Mouse (Mus musculus): Measurements from ENCODE around the gene Fam3b.
A peak's percentile ranks its signal among the peaks of the same experiment; 100 is the strongest.

The Fam3b gene

DNA sequence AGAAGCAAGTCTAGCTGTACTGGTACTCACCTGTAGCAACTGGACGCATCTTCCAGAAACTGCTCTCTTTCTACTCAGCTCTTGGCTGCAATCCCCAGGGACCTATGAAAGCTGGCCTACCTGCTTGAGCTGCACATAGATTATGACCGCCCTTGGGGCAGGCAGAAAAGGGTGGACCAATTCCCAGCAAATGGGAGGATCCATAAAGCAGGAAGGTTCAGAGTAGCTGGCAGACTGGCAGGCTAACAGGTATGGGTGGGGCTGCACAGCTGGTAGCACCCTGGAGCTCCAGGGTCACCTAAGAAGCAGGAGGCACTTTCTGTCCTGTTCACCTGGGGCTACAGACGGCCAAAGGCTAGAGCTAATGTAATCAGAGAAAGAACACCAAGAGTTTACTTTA, 9.8 kb downstream of the Fam3b start:
- no peak for TF ChIP-seq GATA4 (IDR thresholded peaks at IDR 0.05; ENCODE audit: insufficient replicate concordance, low read length)

DNA sequence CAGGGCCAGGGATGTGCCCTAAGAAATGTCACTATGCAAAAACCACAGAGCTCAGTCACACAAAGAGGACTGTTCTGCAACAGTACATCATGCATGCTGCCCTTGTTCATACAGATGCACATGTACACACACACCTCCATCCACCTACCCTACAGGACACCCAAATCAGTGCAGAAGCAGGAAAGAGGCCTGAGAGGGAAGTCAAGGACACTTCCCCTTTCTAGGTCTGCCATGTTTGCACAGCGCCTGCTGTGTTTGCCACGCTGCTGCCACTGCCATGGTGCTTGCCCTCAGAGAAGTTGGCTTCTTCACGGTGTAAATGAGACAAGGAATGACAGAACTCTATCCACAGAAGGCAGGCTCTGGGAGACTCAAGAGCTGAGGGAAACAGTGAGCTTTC, 10.8 kb downstream of the Fam3b start:
- TF ChIP-seq GATA4 (IDR thresholded peaks at IDR 0.05; ENCODE audit: insufficient replicate concordance, low read length) = no peak

DNA sequence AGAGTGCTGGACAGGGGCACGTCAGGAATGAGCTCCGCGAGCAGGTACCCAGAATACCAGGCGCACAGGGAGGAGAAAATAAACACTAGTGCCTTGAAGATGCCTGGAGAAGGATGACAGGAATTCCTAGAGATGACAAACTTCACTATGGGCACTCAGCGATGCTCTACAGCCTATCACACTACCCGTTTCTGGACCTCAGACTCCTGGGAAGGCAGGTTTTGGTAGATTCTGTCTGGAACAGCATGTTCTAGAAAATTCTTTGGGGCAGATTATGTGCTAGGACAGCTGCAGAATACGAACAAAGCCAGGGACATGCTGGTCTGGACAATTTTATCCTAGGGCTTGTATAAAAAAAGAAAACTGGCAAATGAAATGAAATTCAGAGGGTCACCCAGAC, 13.7 kb downstream of the Fam3b start:
- no peak for TF ChIP-seq GATA4 (IDR thresholded peaks at IDR 0.05; ENCODE audit: insufficient replicate concordance, low read length)

DNA sequence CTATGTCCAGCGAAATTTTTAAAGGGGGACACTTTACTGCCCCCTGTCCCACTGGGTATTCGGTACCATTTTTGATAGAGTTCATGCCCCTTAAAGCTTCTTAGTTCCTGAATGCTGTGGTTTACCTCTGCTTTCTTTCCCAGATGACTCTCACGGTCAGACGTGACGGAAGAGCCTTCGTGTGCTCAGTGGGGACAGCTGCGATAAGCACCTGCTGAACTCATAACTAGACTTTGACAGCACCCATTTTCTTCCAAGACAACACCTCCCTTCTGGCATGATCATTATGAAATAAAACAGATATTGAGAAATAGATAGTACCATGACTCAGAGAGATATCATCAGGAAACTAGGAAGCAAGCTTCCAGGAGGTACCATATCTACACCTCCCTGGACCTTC, 15.2 kb downstream of the Fam3b start:
- TF ChIP-seq GATA4 (IDR thresholded peaks at IDR 0.05; ENCODE audit: insufficient replicate concordance, low read length) = no peak

DNA sequence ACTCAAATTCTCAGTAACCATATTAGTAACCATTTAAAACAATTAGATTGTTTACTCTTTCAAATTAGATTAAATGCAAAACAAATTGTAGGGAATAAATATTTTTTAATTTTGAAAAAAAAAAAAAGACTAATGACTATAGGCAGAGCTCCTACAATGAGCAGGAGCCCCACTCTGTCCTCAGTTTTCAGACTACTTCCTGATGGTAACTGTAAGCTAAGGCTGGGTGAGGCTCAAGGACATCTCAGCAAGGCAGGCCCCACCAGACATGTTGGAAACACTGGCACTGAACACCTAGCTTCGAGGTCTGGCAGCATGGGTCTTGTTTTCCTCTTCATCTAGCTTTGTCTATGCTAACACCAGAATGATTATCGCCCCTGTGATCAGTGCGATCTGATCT, 16.5 kb downstream of the Fam3b start:
- no peak for TF ChIP-seq GATA4 (IDR thresholded peaks at IDR 0.05; ENCODE audit: insufficient replicate concordance, low read length)

DNA sequence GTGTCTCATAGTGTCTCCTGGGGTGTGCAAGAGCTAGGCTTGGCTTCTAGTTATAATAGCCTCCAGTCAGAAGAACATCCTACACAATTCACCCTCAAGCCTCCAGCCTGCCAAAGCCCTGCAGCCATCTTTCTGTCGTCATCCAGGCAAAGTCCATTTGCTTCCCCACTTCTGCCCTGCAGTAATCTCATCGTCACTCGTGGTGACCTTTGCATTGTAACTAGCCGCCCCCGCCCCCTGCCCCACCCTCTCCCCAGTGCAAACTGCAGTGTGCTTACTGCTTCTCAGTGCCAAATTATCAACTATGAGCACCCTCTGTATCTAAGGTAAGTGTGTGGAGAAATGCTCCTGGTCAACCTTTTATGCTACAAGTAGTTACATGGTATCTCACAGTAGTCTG, 16.9 kb downstream of the Fam3b start:
- no peak for TF ChIP-seq GATA4 (IDR thresholded peaks at IDR 0.05; ENCODE audit: insufficient replicate concordance, low read length)

DNA sequence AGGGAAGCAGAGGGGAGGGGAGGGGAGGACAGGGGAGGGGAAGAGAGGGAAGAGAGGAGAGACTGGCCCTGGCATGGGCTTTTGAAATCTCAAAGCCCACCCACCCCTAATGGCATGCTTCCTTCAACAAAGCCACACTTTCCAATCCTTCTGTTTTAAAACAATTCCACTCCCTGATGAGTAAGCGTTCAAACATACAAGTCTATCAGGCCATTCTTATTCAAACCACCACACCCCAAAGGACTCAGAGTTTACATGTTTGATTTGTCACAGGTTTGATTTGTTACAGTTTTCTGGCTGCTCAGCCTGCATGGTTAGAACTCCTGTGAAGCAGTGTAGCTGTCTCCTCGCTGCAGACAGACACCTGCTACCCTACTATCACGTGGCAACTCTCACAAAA, 18.6 kb downstream of the Fam3b start:
- TF ChIP-seq GATA4 (IDR thresholded peaks at IDR 0.05; ENCODE audit: insufficient replicate concordance, low read length) = no peak

DNA sequence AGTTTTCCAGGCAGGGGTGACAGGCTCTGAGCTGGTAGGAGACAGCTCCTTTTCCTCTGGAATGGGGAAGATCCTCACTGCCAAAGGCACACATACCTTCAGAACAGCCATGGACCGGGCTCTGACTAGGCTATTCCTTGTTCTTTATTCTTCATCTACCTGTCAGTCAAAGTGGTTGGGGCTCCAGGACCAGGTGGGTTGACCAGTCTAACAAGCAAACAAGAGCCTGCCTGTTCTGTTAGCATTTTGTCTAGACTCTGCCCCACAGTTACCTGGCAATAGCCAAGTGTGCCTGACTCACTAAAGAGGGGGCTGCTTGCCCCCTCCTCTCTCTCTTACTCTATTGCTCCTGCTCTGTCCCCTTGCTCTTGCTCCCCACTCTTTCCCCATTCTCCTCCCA, 22.2 kb downstream of the Fam3b start:
- TF ChIP-seq GATA4 (IDR thresholded peaks at IDR 0.05; ENCODE audit: insufficient replicate concordance, low read length) = no peak

DNA sequence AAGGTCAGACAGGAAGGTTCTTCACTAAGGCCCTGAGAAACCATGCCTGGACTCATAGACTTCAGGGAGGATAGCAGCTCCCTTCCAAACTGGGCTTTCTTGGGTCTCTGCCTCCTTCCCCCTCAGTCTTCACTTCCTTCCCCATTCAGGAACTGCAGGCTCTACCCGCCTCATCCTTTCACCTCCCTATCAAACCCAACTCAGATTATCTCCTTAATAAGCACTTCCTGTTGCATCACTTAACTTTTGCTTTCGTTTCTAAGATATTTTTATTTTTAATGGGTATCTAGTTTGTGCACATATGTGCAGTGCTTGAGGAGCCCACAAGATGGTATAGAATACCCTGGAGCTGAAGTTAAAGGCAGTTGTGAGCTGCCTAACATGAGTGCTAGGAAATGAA, 36.0 kb downstream of the Fam3b start:
- peak; percentile 23; the same call in 1 of the 2 replicates for TF ChIP-seq GATA4 (IDR thresholded peaks at IDR 0.05; ENCODE audit: insufficient replicate concordance, low read length)

DNA sequence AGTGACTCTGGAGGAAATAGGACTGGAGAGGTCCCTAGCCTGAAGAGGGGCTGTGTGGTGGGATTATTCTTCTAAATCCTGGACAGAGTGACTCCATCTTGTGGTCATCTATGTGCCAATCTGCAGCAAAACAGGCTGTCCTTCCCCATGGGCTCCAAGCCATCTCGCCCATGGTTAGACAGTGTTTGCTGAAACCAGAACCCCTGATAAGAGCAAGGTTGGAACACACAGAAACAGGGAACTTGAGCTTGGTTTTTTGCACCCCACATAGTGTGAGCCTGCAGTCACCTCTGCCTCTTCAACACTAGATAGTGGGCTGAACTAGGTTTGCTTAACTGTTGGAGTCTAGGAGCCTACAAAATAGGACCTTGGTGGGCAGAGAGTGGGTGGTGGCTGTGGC, 38.1 kb downstream of the Fam3b start:
- no peak for TF ChIP-seq GATA4 (IDR thresholded peaks at IDR 0.05; ENCODE audit: insufficient replicate concordance, low read length)

DNA sequence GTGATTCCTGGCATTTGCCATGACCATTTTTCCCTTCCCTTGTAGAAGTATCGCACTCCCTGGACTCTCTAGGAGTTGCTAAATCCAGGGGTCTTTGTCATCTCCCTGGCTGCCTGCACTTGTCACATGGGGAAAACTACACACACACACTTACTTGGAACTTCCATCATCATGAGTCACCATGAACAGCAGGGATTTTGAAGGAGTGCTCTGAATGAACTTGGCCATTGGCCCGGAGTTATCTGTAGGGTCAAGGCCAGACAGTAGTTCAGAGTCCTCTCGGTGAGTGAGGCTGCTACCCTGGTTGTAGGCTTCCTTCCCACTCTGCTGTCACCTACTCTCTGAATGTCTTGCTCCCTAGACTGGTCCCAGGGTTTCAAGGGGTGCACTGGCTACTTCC, 39.0 kb downstream of the Fam3b start:
- peak; percentile 91; the same call in 1 of the 2 replicates for TF ChIP-seq GATA4 (IDR thresholded peaks at IDR 0.05; ENCODE audit: insufficient replicate concordance, low read length)

DNA sequence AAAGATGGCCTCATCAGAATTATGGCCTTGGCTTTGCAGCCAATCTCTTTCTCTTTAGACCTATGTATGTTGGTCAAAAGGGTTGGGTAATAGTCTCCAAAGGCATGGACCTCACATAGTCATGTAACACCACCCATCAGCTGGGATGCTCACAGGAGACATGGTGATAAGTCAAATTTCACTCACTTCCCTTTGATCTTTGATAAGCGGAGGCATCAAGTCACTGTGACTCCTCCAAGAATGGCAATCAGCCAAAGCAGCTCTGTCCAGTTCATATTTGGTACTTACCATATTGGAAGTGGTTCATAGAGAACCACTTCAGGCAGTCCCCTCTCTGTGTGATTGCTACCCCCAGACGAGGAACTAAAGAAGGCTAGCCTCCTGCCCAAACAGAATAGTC, 39.9 kb downstream of the Fam3b start:
- no peak for TF ChIP-seq GATA4 (IDR thresholded peaks at IDR 0.05; ENCODE audit: insufficient replicate concordance, low read length)

DNA sequence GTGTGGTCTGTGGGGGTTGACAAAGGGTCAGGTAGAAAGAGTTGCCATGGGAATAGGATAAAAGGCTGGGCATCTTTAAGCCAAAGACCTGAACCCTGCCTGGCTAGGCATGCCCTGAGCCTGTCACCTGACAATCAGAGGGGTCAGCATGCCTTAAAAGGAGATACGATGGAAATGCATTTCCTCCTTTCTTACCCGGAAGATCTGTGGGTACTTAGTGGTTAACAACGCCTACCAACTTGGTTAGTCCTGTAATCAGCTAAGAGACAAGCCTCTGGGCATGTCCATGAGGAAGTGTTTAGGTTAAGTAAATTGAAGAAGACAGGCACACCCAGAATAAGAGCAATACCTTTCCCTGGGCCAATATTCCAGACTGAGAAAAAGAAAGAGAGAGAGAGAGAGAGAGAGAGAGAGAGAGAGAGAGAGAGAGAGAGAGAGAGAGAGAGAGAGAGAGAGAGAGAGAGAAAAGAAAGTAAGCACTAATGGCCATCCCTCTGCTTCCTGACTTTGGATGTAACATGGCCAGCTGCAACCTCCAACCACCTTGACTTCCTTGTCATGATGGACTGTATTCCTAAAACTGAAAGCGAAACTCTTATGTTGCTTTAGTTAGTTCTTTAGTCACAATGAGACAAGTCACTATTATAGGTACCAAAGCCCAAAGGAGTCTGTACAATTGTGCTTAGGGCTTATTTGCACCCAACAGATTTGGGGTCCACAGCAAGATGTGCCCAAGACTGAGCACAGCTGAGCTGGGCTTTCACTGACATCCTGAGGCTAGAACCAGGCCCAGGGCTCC, 46.4 kb downstream of the Fam3b start:
- TF ChIP-seq GATA4 (IDR thresholded peaks at IDR 0.05; ENCODE audit: insufficient replicate concordance, low read length) = no peak

DNA sequence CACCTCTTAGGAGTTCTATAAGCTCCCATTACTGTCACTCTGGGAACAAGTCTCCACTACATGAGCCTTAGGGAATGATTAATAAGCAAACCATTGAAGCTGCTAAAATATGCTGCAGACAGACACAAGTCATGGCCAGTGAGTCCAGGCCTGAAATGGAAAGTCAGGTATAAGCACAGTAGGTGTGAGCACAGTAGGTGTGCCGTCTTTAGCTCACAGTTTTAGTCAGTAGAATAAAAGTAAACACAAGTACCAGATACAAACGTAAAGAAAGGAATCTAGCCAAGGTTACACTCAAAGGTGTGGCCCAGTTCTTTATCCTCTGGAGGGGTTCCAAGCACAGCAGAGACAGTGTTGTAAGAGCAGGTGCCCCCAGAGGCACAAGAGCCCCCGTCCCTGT, 47.1 kb downstream of the Fam3b start:
- no peak for TF ChIP-seq GATA4 (IDR thresholded peaks at IDR 0.05; ENCODE audit: insufficient replicate concordance, low read length)

DNA sequence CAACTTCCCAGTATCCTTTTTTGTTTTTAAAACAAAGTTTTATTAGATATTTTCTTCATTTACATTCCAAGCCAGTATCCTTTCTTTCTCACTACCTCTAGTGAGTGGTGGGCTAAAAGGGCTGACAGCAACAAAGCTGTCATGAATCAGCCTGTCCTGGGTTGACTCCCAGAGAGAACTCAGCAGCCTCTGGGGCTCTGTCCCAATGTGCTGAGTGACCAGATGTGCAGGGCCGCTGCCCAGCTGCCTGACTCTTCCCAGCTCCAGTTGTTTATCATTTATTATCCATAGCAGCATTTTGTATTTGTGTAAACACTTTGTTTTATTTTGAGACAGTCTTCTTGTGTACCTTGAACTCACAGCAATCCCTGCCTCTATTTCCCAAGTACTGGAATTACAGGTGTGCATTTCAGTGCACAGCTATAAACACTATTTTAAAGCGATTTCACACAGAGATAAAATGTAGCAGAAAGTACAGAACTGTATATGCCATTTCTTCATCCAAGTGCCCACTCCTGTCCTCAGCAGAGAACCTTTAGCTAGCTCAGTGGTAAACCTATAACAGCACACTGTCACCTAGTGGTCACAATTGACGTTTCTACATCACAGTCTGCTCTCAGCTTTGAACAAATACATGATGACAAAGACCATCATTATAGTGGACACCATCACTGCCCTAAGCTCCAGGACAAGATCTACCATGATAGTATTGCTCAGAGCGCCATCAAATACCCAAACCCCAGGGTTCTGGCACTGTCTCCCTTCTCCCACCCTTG, 48.2 kb downstream of the Fam3b start:
- no peak for TF ChIP-seq GATA4 (IDR thresholded peaks at IDR 0.05; ENCODE audit: insufficient replicate concordance, low read length)

DNA sequence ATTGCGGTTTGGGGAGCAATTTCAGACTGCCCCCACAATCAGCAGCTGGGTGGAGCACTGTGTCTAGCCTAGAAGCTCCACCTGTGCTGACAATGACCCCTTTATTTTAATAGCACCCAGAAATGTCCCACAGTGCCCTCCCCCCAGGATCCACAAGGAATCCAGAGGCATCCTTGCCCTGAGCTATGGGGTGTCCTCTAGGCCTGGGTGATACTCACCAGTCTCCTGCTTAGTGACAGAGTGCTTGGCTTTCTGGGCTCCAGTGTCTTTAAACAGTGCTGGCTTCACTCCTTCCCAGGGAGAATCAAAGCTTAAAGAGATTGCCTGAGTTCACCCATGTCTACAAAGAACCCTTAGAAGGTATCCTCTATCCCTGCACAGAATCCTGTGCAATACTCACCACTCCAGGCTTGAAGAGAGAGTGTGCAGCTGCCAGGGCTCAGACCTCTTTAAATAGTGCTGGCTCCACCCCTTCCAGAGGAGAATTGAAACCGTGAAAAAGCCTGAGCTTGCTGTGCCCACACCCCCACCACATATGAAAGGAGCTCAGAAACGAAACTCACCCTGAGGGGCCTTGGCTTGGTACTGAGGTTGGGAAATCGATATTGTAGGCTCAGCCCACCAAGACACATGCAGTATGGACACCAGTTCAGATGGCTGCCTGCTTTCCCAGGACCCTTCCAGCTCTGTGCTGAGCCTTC, 52.0 kb downstream of the Fam3b start, which contains the start of gene Mx1:
Gene Mx1, minus strand, starts transcription at position 427 of the 701 bp plus-strand sequence.
- TF ChIP-seq GATA4 (IDR thresholded peaks at IDR 0.05; ENCODE audit: insufficient replicate concordance, low read length) = no peak

Measured in liver, adult (tissue).